ENCODE assay signal across 12 mouse cellular contexts in the genomic region with DNA sequence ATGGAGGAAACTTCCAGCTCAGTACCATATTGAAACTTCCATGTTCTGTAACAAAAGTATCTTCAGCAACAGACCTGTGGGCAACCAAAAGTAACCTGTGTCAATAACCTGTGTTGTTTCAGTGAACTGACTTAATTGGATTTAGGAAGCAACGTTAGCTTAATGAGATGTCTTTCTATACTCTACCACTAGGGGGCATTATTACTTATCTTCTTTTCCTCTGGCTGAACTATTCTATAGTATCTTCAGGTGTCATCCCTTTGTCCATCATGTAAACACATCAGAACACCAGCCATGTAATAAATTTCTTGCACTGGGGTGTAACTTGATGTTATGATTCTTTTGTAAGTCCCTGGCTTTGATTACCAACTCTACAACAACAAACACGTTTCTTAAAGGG. TPM values are rescaled to one million over a fixed set of nuclear protein-coding genes. Genes with fewer than 3 reads are reported as not detected.
A peak's percentile ranks its signal among the peaks of the same experiment; 100 is the strongest.
DNase-seq lines count a peak whose midpoint lies in the region; ATAC-seq and TF ChIP-seq lines count a peak whose summit lies in the region.
"Had no signal": no experiment of that assay in that cellular context is flagged by ENCODE, and none has a peak within 500 bp of the region (broad histone marks: within the 10 kb centered on the region; RNA-seq: fewer than 3 reads in every experiment).

No protein-coding gene starts in this region.

- no peak overlapping the region for H3K4me2 ChIP-seq in lung, embryonic 14.5 days
- H3K4me2 ChIP-seq: stomach, embryonic 15.5 days had no signal

- no peaks in the 10 kb centered on the region for H3K4me1 ChIP-seq in lung, embryonic 14.5 days (ENCODE audit: insufficient read depth)
- H3K4me1 ChIP-seq: stomach, embryonic 15.5 days had no signal

- H3K36me3 ChIP-seq in lung, embryonic 14.5 days (ENCODE audit: insufficient read depth) = no peaks in the 10 kb centered on the region
- H3K36me3 ChIP-seq: stomach, embryonic 15.5 days had no signal

- peak; percentile 40 for DNase-seq in cerebellum, adult 9-10 months
- no peak for DNase-seq in cerebellum, postnatal 4 days (ENCODE audit: low spot score in 2 of 2)
- DNase-seq in lung, embryonic 14.5 days = peak; percentile 70
- no peak for DNase-seq in lung, adult 18-20 months
- peak; percentile 10 for DNase-seq in embryo, embryonic 9.5 days (ENCODE audit: extremely low spot score)
- peak; percentile 70 for DNase-seq in retina, postnatal 1 day
- DNase-seq in spleen, adult 18-20 months = no peak
- no peak for DNase-seq in frontal cortex, postnatal 25 days (ENCODE audit: low spot score in 2 of 2)

- no peak for ATAC-seq in lung, embryonic 14.5 days (ENCODE audit: insufficient read depth)
- ATAC-seq: hindbrain, embryonic 16.5 days had no signal

- 39% methylated on average over 2 of the region's 2 CpGs for WGBS in lung, embryonic 14.5 days

- peak; percentile 66 for TF ChIP-seq CTCF in lung, embryonic 14.5 days (IDR thresholded peaks at IDR 0.05; ENCODE audit: low read depth)

- no peak overlapping the region for H3K4me3 ChIP-seq in lung, embryonic 14.5 days (ENCODE audit: low read depth, low read length)
- H3K4me3 ChIP-seq: stomach, embryonic 15.5 days had no signal

- H3K9me3 ChIP-seq in lung, embryonic 14.5 days (ENCODE audit: low read depth, low read length) = no peaks in the 10 kb centered on the region
- H3K9me3 ChIP-seq: stomach, embryonic 15.5 days had no signal

- H3K9ac ChIP-seq in lung, embryonic 14.5 days = no peak overlapping the region
- H3K9ac ChIP-seq: stomach, embryonic 15.5 days had no signal

- no peaks in the 10 kb centered on the region for H3K27me3 ChIP-seq in lung, embryonic 14.5 days (ENCODE audit: insufficient read depth, low read length)
- H3K27me3 ChIP-seq: stomach, embryonic 15.5 days had no signal

- no peak overlapping the region for H3K27ac ChIP-seq in lung, embryonic 14.5 days (ENCODE audit: low read depth)
- H3K27ac ChIP-seq: stomach, embryonic 15.5 days had no signal

RNA-seq across cellular contexts. Expression of a gene that starts 4.8 kb away (rescaled TPM):
- polyA plus RNA-seq in lung, embryonic 14.5 days (2014; fragmentation: Nextera tagmentation; extraction: Ambion mirVana) = not detected in 2 replicates
- polyA plus RNA-seq: cortical plate, adult 2 months; hindbrain, embryonic 16.5 days; lung, embryonic 16.5 days had no signal

Comparison
In these comparisons a context has a peak if more than half of its experiments do, and no peak if none do; other contexts are left out.
1. DNase-seq: peak in cerebellum, adult 9-10 months (single experiment), lung, embryonic 14.5 days (single experiment), embryo, embryonic 9.5 days (single experiment) and retina, postnatal 1 day (single experiment); none in cerebellum, postnatal 4 days (0 of 2), lung, adult 18-20 months (0 of 2), spleen, adult 18-20 months (0 of 2) and frontal cortex, postnatal 25 days (0 of 2).